Mouse (Mus musculus) heart, postnatal 14 days (tissue): ENCODE results near the gene Cand2. TPM values are rescaled to one million over a fixed set of nuclear protein-coding genes. Genes with fewer than 3 reads are reported as not detected.

Source experiments
- DNase-seq, 2 experiments: peaks; one replicate each; pipeline ENCODE4 v3.0.0; 2021 to 2022
- intact Hi-C: fragments of 180-260 bp; cut with DNase I; formaldehyde crosslinking; loops from one replicate; pipeline ENCODE4 v1.15.1; 2025
- long read RNA-seq, 2 experiments: library from polyadenylated mRNA; stranded (forward); transcript quantifications; one replicate each; pipeline ENCODE4 v2.0.0; 2021
- total RNA-seq, 2 experiments: library from RNA; stranded (reverse); gene quantifications; 2 replicates each; pipeline ENCODE4 v1.2.3; 2021

The Cand2 gene
- 10 to 100 TPM; 64.5 to 71.6 TPM for total RNA-seq
- long read RNA-seq, experiment 1, full-length matches to known transcripts = 38 of 80 reads
- long read RNA-seq, experiment 1, partial matches to known transcripts = 40 of 80 reads
- long read RNA-seq, experiment 1, other reads (novel, unspliced or antisense) = 2 of 80 reads
- long read RNA-seq, experiment 2, full-length matches to known transcripts = 34 of 93 reads
- long read RNA-seq, experiment 2, partial matches to known transcripts = 49 of 93 reads
- long read RNA-seq, experiment 2, other reads (novel, unspliced or antisense) = 10 of 93 reads

GRCm38 (mm10) chr6:115774501-115774921 lies at the start of gene Cand2:
TSS of gene Cand2 (plus strand) at chr6:115774538.
- intact Hi-C loops = no loop called here
- DNase-seq = peak; percentile 57 to 66

GRCm38 (mm10) chr6:115727108-115727507 lies 47.2 kb upstream of the Cand2 start:
- DNase-seq = peak; percentile 44 to 67

GRCm38 (mm10) chr6:115727570-115727969 lies 46.8 kb upstream of the Cand2 start:
- intact Hi-C loops = loop anchor here (2.0 kb wide), 2 partner anchors 41 to 75 kb away; no protein-coding TSS in a partner anchor
- DNase-seq = no peak

More at GRCm38 (mm10) chr6:115727108-115727507, 47.2 kb upstream of the Cand2 start:
- intact Hi-C loops = loop anchor here (2.0 kb wide), 2 partner anchors 42 to 76 kb away; no protein-coding TSS in a partner anchor

- intact Hi-C loops = no loop called here
Observed at GRCm38 (mm10) chr6:115730560-115731342, 43.6 kb upstream of the Cand2 start.

GRCm38 (mm10) chr6:115732341-115732928 lies 41.9 kb upstream of the Cand2 start:
- intact Hi-C loops = no loop called here
- no peak for DNase-seq

More at GRCm38 (mm10) chr6:115730560-115731342, 43.6 kb upstream of the Cand2 start:
- DNase-seq = no peak

GRCm38 (mm10) chr6:115734909-115735308 lies 39.4 kb upstream of the Cand2 start:
- DNase-seq = peak; percentile 25 to 54
- intact Hi-C loops = no loop called here

GRCm38 (mm10) chr6:115739056-115739455 lies 35.3 kb upstream of the Cand2 start:
- DNase-seq = no peak
- intact Hi-C loops = no loop called here

GRCm38 (mm10) chr6:115743569-115743968 lies 30.8 kb upstream of the Cand2 start:
- no peak for DNase-seq
- intact Hi-C loops = no loop called here

- no peak for DNase-seq
- intact Hi-C loops = no loop called here
Observed at GRCm38 (mm10) chr6:115746326-115746725, 28.0 kb upstream of the Cand2 start.

GRCm38 (mm10) chr6:115755536-115755935 lies 18.8 kb upstream of the Cand2 start:
- intact Hi-C loops = no loop called here
- DNase-seq = no peak

- intact Hi-C loops = no loop called here
- no peak for DNase-seq
Observed at GRCm38 (mm10) chr6:115758981-115759435, 15.3 kb upstream of the Cand2 start.

- intact Hi-C loops = no loop called here
Observed at GRCm38 (mm10) chr6:115759461-115759860, 14.9 kb upstream of the Cand2 start.

GRCm38 (mm10) chr6:115760137-115760536 lies 14.2 kb upstream of the Cand2 start:
- DNase-seq = no peak
- intact Hi-C loops = no loop called here

More at GRCm38 (mm10) chr6:115759461-115759860, 14.9 kb upstream of the Cand2 start:
- no peak for DNase-seq

- no peak for DNase-seq
- intact Hi-C loops = no loop called here
Observed at GRCm38 (mm10) chr6:115760982-115761381, 13.4 kb upstream of the Cand2 start.

GRCm38 (mm10) chr6:115761995-115762756 lies 12.2 kb upstream of the Cand2 start, which contains the start of gene Tmem40:
TSS of gene Tmem40 (minus strand) at chr6:115762410.
- intact Hi-C loops = no loop called here
- no peak for DNase-seq

- intact Hi-C loops = no loop called here
Observed at GRCm38 (mm10) chr6:115764179-115764578, 10.2 kb upstream of the Cand2 start.

GRCm38 (mm10) chr6:115767357-115767756 lies 7.0 kb upstream of the Cand2 start:
- DNase-seq = no peak
- intact Hi-C loops = no loop called here

More at GRCm38 (mm10) chr6:115764179-115764578, 10.2 kb upstream of the Cand2 start:
- DNase-seq = peak; percentile 63 to 76

- no peak for DNase-seq
Observed at GRCm38 (mm10) chr6:115768207-115768606, 6.1 kb upstream of the Cand2 start.

GRCm38 (mm10) chr6:115770059-115770670 lies 4.2 kb upstream of the Cand2 start:
- intact Hi-C loops = no loop called here
- DNase-seq = no peak

More at GRCm38 (mm10) chr6:115768207-115768606, 6.1 kb upstream of the Cand2 start:
- intact Hi-C loops = loop anchor here (2.0 kb wide), 1 partner anchor 41 kb away; no protein-coding TSS in a partner anchor
